Mouse (Mus musculus): ENCODE results near the gene Rps6kb2. TPM values are rescaled to one million over a fixed set of nuclear protein-coding genes. Genes with fewer than 3 reads are reported as not detected.

Gene Rps6kb2
- polyA plus RNA-seq, 1 experiment from 2014 or later, result 35.1 TPM

DNA sequence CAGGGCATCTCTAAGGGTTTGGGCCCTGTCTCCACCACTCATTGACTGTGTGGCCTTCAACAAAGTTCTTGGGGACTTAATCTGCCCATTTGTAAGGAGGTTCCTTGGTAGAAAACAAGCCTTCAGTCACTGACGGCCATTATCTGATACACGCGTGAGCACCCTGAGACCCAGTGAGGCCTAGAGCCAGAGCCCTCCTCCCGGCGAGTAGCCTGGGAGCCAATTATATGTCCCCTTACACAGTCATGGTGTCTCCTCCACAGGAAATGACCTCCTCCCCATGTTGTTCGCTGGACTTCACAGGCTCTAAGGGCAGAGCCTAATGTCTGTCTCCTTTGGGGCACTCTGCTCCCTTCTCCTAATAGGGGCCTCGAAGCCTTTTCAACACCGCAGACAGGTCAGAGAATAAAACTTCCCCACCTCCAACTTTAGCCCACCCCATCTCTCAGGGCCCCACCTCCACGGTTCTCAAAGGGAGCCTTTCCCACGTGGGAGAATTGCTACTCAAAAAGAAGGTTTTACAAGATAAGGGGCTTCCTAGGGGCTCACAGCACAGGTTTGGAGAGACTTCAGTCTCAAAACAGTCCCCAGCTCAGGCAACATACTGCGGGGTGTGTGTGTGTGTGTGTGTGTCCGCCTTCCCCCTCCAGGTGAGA lies 16.7 kb downstream of the Rps6kb2 start:
- Histone ChIP-seq H3K4me2 (replicated peaks; ENCODE audit: low read depth) (no peak overlapping the region), H3K27ac (ENCODE audit: low read depth, low read length) (no peak overlapping the region), H3K4me1 (replicated peaks; ENCODE audit: control insufficient read depth, insufficient read depth, low read length) (peaks cover 9% of the 10 kb centered on the region; the same call in 1 of the 2 replicates), H3K9me3 (ENCODE audit: control insufficient read depth) (no peaks in the 10 kb centered on the region), H3K27me3 (replicated peaks; ENCODE audit: control insufficient read depth, insufficient read depth, low read length) (no peaks in the 10 kb centered on the region), H3K9ac (ENCODE audit: low read depth, low read length) (no peak overlapping the region), H3K36me3 (ENCODE audit: control insufficient read depth, insufficient read depth) (peaks cover 17% of the 10 kb centered on the region), H3K4me3 (ENCODE audit: low read depth, low read length) (no peak overlapping the region)
- no peak for TF ChIP-seq CTCF (IDR thresholded peaks at IDR 0.05; ENCODE audit: low read depth)
- no peak for ATAC-seq
- 73% methylated on average over 12 of the region's 12 CpGs for WGBS

DNA sequence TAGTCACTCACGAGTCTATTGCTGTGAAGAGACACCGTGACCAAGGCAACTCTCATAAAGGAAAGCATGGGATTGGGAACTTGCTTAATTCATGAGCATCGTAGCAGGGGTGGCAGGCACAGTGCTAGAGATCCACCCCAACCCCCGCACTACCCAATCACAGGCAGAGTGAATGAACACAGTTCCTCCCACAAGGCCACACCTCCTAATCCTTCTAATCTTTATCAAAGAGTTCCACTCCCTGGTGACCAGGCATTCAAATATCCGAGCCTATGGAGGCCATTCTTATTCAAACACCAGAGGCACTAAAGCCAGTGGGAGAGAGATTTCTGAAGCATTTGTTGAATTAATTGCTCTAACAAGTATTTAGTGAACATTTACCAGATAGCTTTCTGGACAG lies 17.2 kb downstream of the Rps6kb2 start:
- ATAC-seq, result no peak
- TF ChIP-seq CTCF (IDR thresholded peaks at IDR 0.05; ENCODE audit: low read depth), result no peak
- Histone ChIP-seq H3K4me3 (ENCODE audit: low read depth, low read length) (no peak overlapping the region), H3K4me1 (replicated peaks; ENCODE audit: control insufficient read depth, insufficient read depth, low read length) (peaks cover 9% of the 10 kb centered on the region; the same call in 1 of the 2 replicates), H3K4me2 (replicated peaks; ENCODE audit: low read depth) (no peak overlapping the region), H3K27ac (ENCODE audit: low read depth, low read length) (no peak overlapping the region), H3K27me3 (replicated peaks; ENCODE audit: control insufficient read depth, insufficient read depth, low read length) (no peaks in the 10 kb centered on the region), H3K9ac (ENCODE audit: low read depth, low read length) (no peak overlapping the region), H3K9me3 (ENCODE audit: control insufficient read depth) (no peaks in the 10 kb centered on the region), H3K36me3 (ENCODE audit: control insufficient read depth, insufficient read depth) (peaks cover 11% of the 10 kb centered on the region)
- 90% methylated on average over 5 of the region's 5 CpGs for WGBS

DNA sequence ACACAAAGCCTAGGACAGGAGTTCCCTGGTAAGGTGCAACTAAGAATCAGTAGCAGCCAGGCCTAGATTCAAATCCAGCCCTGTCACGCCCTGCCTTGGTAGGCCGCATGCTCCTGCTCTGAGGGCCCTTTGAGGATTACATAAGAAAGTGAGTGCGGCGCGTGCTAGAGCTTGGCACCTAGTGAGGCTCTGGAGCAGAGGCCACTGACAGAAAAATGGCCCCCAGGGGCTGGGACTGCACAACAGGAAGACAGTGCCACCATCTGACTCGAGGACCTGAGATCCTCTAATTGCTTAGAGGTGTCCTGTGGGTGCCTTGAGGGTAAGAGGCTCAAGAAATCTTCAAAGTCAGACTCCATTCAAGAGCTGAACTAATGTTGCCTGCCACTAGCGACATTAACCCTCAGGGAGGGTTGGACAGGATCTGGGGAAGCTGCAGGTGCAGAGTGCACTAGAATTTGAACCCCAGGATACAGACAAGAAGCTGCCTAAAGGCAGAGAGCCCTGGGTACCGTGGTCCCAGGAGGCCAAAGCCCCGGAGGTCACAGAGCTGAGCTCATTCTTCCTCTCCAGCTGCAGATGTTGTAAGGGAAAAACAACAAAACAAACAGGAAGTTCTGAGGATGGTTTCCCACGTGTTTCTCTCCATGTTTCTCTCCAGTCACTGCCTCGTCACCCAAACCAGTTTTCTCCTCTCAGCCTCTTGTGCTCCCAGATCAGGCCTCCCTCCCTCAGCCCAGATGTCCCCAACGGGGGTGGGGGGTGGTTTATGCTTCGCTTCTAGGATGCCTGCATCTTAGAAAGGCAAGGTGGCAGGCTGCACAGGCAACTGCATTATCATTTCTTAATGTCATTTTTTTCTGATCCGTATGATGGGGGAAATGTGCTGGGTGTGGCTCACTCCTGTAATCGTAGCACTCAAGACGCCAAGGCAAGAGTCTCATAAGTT lies 18.3 kb downstream of the Rps6kb2 start:
- Histone ChIP-seq H3K9me3 (ENCODE audit: control insufficient read depth) (no peaks in the 10 kb centered on the region), H3K9ac (ENCODE audit: low read depth, low read length) (no peak overlapping the region), H3K4me3 (ENCODE audit: low read depth, low read length) (no peak overlapping the region), H3K27me3 (replicated peaks; ENCODE audit: control insufficient read depth, insufficient read depth, low read length) (no peaks in the 10 kb centered on the region), H3K4me2 (replicated peaks; ENCODE audit: low read depth) (no peak overlapping the region), H3K36me3 (ENCODE audit: control insufficient read depth, insufficient read depth) (0 out of 2 replicates have a peak, but pooled peaks cover under 1% of the 10 kb centered on the region), H3K4me1 (replicated peaks; ENCODE audit: control insufficient read depth, insufficient read depth, low read length) (peaks cover 7% of the 10 kb centered on the region; the same call in 1 of the 2 replicates), H3K27ac (ENCODE audit: low read depth, low read length) (no peak overlapping the region; the same call in 1 of the 2 replicates)
- no peak for ATAC-seq
- 76% methylated on average over 16 of the region's 16 CpGs for WGBS
- TF ChIP-seq CTCF (IDR thresholded peaks at IDR 0.05; ENCODE audit: low read depth), result no peak

DNA sequence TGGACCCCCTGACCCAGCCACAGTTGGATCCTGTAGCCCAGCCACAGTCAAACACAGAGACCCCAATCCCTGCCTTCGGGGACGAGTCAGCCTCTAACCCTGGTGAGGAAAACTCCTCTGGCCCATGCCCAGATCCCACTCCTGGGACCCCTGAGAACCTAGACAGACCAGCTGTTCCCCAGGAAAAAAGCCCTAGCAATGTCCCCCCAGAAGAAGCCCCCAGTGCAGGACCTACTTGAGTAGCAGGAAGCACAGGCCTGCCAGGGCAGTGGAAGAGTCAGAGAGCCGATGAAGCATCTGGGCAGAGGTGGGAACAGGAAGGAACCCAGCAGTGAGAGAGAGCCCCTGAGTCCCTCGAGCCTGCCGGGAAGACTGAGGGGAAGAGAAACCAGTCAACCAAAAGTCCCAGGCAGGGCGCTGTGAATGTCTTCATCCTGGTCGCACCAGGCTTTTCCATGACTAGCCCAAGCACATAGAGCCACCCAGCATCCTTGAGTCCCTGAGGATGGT lies 19.3 kb downstream of the Rps6kb2 start, which contains the start of gene Cabp4:
Gene Cabp4, minus strand, starts transcription at position 275 of the 510 bp plus-strand sequence.
- H3K4me3 ChIP-seq (ENCODE audit: low read depth, low read length), result no peak within 1 kb of the TSS
- no peak within 1 kb of the TSS; the same call in 1 of the 2 replicates for H3K27ac ChIP-seq (ENCODE audit: low read depth, low read length)
- no peak for TF ChIP-seq CTCF (IDR thresholded peaks at IDR 0.05; ENCODE audit: low read depth)
- ATAC-seq, result no peak
- no peaks in the 10 kb centered on the region for H3K4me1 ChIP-seq (replicated peaks; ENCODE audit: control insufficient read depth, insufficient read depth, low read length)
- H3K9ac ChIP-seq (ENCODE audit: low read depth, low read length), result no peak within 1 kb of the TSS
- no peaks in the 10 kb centered on the region for H3K27me3 ChIP-seq (replicated peaks; ENCODE audit: control insufficient read depth, insufficient read depth, low read length)
- H3K36me3 ChIP-seq (ENCODE audit: control insufficient read depth, insufficient read depth), result no peaks in the 10 kb centered on the region
- no peak within 1 kb of the TSS for H3K4me2 ChIP-seq (replicated peaks; ENCODE audit: low read depth)
- H3K9me3 ChIP-seq (ENCODE audit: control insufficient read depth), result no peaks in the 10 kb centered on the region
- WGBS, result 80% methylated on average over 7 of the region's 7 CpGs

DNA sequence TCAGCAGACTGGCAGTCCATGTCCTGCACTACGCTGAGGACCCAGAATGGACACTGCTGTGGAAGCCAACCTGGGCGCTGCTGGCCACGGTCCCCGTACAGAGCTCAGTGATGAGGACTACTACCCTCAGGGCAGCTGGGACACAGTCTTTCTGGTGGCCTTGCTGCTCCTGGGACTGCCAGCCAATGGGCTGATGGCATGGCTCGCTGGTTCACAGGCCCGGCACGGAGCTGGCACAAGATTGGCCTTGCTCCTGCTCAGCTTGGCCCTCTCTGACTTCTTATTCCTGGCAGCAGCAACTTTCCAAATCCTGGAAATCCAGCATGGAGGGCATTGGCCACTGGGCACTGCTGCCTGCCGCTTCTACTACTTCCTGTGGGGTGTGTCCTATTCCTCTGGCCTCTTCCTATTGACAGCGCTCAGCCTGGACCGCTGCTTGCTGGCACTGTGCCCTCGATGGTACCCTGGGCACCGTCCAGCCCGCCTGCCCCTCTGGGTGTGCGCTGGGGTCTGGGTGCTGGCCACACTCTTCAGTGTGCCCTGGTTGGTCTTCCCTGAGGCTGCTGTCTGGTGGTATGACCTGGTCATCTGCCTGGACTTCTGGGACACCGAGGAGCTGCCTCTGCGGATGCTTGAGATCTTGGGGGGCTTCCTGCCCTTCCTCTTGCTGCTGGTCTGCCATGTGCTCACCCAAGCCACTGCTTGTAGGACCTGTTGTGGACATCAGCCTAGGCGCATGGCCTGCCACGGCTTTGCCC lies 20.6 kb downstream of the Rps6kb2 start:
- H3K4me1 ChIP-seq (replicated peaks; ENCODE audit: control insufficient read depth, insufficient read depth, low read length), result no peaks in the 10 kb centered on the region
- H3K9ac ChIP-seq (ENCODE audit: low read depth, low read length), result no peak overlapping the region
- H3K4me2 ChIP-seq (replicated peaks; ENCODE audit: low read depth), result no peak overlapping the region
- TF ChIP-seq CTCF (IDR thresholded peaks at IDR 0.05; ENCODE audit: low read depth), result no peak
- no peak overlapping the region for H3K27ac ChIP-seq (ENCODE audit: low read depth, low read length)
- 85% methylated on average over 18 of the region's 18 CpGs for WGBS
- no peaks in the 10 kb centered on the region for H3K27me3 ChIP-seq (replicated peaks; ENCODE audit: control insufficient read depth, insufficient read depth, low read length)
- H3K9me3 ChIP-seq (ENCODE audit: control insufficient read depth), result no peaks in the 10 kb centered on the region
- no peak overlapping the region for H3K4me3 ChIP-seq (ENCODE audit: low read depth, low read length)
- H3K36me3 ChIP-seq (ENCODE audit: control insufficient read depth, insufficient read depth), result no peaks in the 10 kb centered on the region
- ATAC-seq, result no peak; the same call in 1 of the 2 replicates

Data from intestine, postnatal 0 days (tissue).